Mouse (Mus musculus): ENCODE data around the gene B9d2. TPM values are rescaled to one million over a fixed set of nuclear protein-coding genes. Genes with fewer than 3 reads are reported as not detected.

B9d2 gene
- total RNA-seq, 2 experiments from 2014 or later = 24.7 to 25.7 TPM

- intact Hi-C loops (cut with DNase I) = no loop called here
- DNase-seq = no peak
Observed at GRCm38 (mm10) chr7:25672442-25672841, 8.1 kb upstream of the B9d2 start.

DNA sequence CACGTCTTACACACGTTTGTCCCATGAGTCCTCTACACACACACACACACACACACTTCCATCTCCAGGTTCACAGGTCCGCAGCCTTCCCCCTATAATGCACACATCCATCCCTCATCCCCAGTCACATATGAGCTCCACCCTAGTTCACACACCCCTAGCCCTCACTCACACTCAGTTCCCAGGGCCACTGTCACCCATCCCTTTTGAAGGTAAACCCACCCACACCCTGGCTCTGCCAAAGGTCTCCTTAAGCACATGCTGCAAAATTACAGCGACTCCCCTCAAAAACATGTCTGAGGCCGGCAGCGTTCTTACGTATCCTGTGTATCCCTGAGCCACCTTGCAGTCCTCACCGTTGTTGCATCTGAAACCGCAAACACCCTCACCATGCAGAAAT, 6.3 kb upstream of the B9d2 start:
- no peak for DNase-seq
- intact Hi-C loops (cut with DNase I) = no loop called here

- intact Hi-C loops (cut with DNase I) = no loop called here
- DNase-seq = no peak
Observed at GRCm38 (mm10) chr7:25674719-25675300, 5.8 kb upstream of the B9d2 start, which contains the start of gene Tmem91. Gene Tmem91 (minus strand): TSS chr7:25675166.

DNA sequence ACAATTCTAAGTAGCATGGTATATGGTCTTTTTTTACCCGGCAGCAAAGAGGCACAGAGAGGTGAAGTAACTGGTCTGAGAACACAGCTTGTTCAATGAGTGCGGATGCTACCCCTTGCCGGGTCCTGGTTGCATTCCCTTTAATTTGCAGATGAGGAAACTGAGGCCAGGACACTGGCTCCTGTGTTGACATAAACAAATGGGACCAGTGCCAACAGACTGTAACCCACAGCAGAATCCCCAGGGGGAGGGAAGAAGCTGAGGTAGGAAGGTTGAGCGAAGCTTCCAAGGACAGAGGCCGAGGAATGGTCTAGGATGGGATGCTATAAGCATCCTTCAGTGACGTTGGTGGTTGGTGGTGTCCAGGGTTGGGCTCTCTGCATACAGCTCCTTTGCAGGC, 5.2 kb upstream of the B9d2 start:
- intact Hi-C loops (cut with DNase I) = no loop called here
- no peak for DNase-seq

GRCm38 (mm10) chr7:25676085-25676781, 4.3 kb upstream of the B9d2 start:
- DNase-seq = peak; percentile 99
- intact Hi-C loops (cut with DNase I) = no loop called here

- DNase-seq = no peak
- intact Hi-C loops (cut with DNase I) = no loop called here
Observed at GRCm38 (mm10) chr7:25677013-25677412, 3.6 kb upstream of the B9d2 start.

DNA sequence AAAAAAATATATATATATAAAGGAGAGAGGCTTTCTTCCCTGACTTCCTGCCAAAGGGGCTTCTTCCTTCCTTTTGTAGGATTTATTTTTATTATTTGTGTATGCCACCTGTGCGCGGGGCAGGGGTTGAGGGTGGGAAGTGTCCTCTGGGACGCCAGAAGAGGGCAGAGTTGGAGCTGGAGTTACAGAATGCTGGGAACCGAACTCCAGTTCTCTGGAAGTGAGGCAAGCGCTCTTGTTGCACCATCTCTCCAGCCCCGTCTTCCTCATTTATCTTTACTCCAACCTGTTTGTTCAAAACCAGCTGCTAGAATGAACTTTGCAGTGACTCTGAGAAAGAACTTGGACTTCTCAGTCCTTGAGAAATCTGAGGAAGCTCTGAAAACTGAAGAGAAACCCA, 609 bp upstream of the B9d2 start:
- no peak for DNase-seq
- intact Hi-C loops (cut with DNase I) = no loop called here

- intact Hi-C loops (cut with DNase I) = no loop called here
- DNase-seq = no peak
Observed at GRCm38 (mm10) chr7:25681341-25682231, 1.0 kb downstream of the B9d2 start.

- no peak for DNase-seq
- intact Hi-C loops (cut with DNase I) = no loop called here
Observed at GRCm38 (mm10) chr7:25683474-25684180, 3.0 kb downstream of the B9d2 start.

GRCm38 (mm10) chr7:25684659-25685058, 4.1 kb downstream of the B9d2 start:
- intact Hi-C loops (cut with DNase I) = no loop called here
- no peak for DNase-seq

DNA sequence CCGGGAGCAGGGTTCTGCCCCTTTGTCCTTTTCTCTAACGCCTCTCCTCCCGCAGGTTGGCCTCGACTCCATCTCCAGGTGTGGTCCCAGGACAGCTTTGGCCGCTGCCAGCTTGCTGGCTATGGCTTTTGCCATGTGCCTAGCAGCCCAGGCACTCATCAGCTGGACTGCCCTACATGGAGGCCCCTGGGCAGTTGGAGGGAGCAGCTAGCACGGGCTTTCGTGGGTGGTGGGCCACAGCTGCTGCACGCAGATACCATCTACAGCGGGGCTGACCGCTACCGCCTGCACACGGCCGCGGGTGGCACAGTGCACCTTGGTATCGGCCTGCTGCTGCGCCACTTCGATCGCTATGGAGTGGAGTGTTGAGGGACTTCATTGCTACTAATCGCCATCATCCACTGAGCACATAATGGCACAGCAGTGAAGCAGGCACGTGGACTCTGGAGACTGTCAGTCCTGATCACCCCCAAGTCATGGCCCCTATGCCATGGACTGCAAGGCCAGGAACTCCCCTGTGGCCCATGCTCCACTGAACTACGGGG, 5.4 kb downstream of the B9d2 start:
- no peak for DNase-seq
- intact Hi-C loops (cut with DNase I) = no loop called here

- peak; percentile 51 for DNase-seq
- intact Hi-C loops (cut with DNase I) = no loop called here
Observed at GRCm38 (mm10) chr7:25686680-25687531, 6.3 kb downstream of the B9d2 start, which contains the start of gene Tgfb1. Gene Tgfb1 (plus strand): TSS chr7:25687002.

GRCm38 (mm10) chr7:25687811-25688401, 7.3 kb downstream of the B9d2 start:
- no peak for DNase-seq
- intact Hi-C loops (cut with DNase I) = no loop called here

DNA sequence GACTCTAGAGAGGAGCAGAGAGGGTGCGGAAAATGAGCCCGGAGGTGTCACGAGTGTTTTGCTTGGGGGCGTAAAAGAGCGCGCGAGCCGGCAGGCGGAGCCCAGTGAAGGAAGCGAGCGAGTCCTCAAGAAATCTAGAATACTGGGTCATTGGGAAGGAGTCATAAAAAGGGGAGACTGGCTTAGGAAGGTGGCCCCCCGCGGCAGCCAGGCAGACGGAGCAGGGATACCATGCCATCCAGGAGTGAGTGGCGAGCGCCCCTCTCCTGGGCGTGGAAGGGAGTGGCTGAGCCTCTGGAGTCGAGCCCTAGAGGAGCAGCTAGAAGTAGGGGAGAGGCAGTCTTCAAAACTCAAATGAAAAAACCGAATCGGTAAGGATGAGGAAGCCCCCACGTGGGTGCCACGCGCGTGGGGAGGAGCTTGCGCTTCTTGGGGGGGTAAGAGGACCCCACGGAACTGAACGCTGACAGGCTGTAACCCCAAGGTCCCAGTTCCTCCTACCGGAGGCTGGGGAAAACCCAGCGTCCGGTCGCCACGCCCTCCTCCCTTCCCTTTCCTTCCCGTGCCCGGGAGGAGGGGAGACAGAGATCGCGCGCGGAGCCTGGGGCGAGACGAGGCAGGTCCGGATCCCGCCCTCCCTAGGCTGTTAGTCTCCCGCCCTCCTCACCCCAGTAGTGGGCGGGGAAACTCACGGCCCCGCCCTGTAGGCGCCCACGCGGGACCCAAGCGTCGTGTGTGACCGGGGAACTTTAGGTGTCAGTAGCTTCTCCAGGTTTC, 8.4 kb downstream of the B9d2 start:
- no peak for DNase-seq
- intact Hi-C loops (cut with DNase I) = no loop called here

DNA sequence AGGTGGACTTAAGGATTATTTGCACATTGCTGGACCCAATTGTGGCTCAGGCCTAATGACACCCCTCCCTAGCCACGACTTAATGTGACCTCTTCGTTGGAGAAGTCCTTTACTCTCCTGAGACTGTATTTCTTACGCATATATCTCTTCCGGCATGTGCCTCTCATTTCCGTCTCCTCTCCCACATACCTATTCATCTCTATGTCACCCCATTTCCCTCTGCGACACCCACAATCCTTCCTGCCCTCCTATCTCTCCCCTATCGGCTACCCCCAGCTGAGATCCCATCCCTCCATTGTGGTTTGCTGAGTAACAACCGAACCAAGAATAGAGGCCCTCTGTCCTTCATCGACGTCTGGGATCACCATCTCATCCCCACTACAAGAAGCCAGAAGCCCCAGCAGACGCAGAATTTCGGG, 9.0 kb downstream of the B9d2 start:
- intact Hi-C loops (cut with DNase I) = no loop called here
- no peak for DNase-seq

DNA sequence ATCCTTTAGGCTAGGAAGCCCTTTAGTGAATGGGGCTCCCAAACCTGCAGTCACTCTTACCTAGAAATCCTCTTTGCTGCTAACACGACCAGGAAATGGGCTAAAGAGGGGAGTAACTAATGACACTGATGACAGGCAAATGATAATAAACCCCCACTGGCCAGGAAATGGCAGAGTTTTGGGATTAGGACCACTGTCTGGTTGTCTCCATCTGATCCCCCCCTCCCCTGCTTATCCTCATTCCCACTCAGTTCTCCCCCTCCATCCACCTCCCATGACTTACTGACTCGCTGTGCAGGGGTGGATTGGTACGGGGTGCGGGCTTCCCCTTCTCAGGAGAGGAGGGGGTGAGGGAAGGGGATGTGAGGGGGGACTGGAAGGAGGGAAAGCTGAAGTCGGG, 9.5 kb downstream of the B9d2 start:
- intact Hi-C loops (cut with DNase I) = no loop called here
- no peak for DNase-seq

- no peak for DNase-seq
- intact Hi-C loops (cut with DNase I) = no loop called here
Observed at GRCm38 (mm10) chr7:25694104-25694503, 13.5 kb downstream of the B9d2 start.

DNA sequence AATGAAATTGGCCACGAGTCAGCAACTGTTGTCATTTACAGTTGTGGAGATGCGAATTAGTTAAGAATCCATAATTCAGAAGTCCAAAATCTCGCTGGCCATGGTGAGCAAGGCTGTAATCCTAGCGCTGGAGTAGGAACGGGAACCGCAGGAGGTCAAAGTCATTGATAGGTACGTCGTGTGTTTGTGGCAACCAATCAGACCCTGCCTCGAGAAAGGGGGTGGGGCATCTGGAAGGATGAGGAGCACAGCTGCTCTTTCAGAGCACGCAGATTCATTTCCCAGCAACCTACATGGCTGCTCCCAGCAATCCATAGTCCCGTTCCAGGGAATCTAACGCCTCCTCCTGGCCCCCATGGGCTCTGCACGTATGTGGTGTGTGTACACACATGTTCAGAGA, 19.3 kb downstream of the B9d2 start:
- DNase-seq = no peak
- intact Hi-C loops (cut with DNase I) = no loop called here

- no peak for DNase-seq
- intact Hi-C loops (cut with DNase I) = no loop called here
Observed at GRCm38 (mm10) chr7:25700732-25701131, 20.2 kb downstream of the B9d2 start.

Measured in left cerebral cortex, postnatal 4 days (tissue).